Comparison of ENCODE assay signal across 19 mouse cellular contexts in genomic region chr4:101135909-101136308, GRCm38 (mm10).
DNase-seq lines count a peak whose midpoint lies in the region; ATAC-seq and TF ChIP-seq lines count a peak whose summit lies in the region.
"Had no signal": no experiment of that assay in that cellular context is flagged by ENCODE, and none has a peak within 500 bp of the region (broad histone marks: within the 10 kb centered on the region; RNA-seq: fewer than 3 reads in every experiment).

No protein-coding gene starts in this region.

- H3K27me3 ChIP-seq in heart, embryonic 10.5 days (ENCODE audit: insufficient read depth, poor library complexity, severe bottlenecking) = no peaks in the 10 kb centered on the region
- no peaks in the 10 kb centered on the region for H3K27me3 ChIP-seq in midbrain, embryonic 11.5 days (ENCODE audit: control insufficient read depth, insufficient read depth, low read length)
- no peaks in the 10 kb centered on the region for H3K27me3 ChIP-seq in midbrain, postnatal 0 days (ENCODE audit: insufficient read depth, low read length)
- H3K27me3 ChIP-seq: embryonic facial prominence, embryonic 13.5 days; embryonic facial prominence, embryonic 15.5 days had no signal

- no peaks in the 10 kb centered on the region for H3K9me3 ChIP-seq in heart, embryonic 10.5 days
- H3K9me3 ChIP-seq in midbrain, embryonic 11.5 days (ENCODE audit: control insufficient read depth, low read length) = no peaks in the 10 kb centered on the region
- no peaks in the 10 kb centered on the region for H3K9me3 ChIP-seq in midbrain, postnatal 0 days (ENCODE audit: low read length)
- H3K9me3 ChIP-seq: embryonic facial prominence, embryonic 13.5 days; embryonic facial prominence, embryonic 15.5 days had no signal

- peak; percentile 28 to 30 for DNase-seq in cerebellum, postnatal 14 days
- no peak for DNase-seq in cerebellum, adult 8-10 months
- peak; percentile 59 for DNase-seq in heart, embryonic 10.5 days (ENCODE audit: low spot score)
- DNase-seq in heart, postnatal 14 days = no peak
- DNase-seq in midbrain, embryonic 11.5 days (ENCODE audit: low spot score, missing footprints) = peak; percentile 59
- DNase-seq in midbrain, postnatal 0 days (ENCODE audit: low spot score) = no peak
- DNase-seq: adrenal gland, adult 2 months; adrenal gland, postnatal 10 days; adrenal gland, postnatal 25 days; cerebellum, adult 11 months; cerebellum, adult 2 months; cerebellum, adult 9-11 months; cerebellum, postnatal 36 days; embryo, embryonic 11 days had no signal

- no peak for ATAC-seq in midbrain, embryonic 11.5 days (ENCODE audit: low FRiP score)
- ATAC-seq in midbrain, postnatal 0 days (ENCODE audit: low FRiP score) = no peak
- ATAC-seq: forebrain, embryonic 14.5 days; forebrain, embryonic 16.5 days had no signal

- no peak overlapping the region for H3K4me3 ChIP-seq in heart, embryonic 10.5 days
- no peak overlapping the region for H3K4me3 ChIP-seq in midbrain, embryonic 11.5 days (ENCODE audit: low read depth, low read length)
- no peak overlapping the region for H3K4me3 ChIP-seq in midbrain, postnatal 0 days (ENCODE audit: low read depth, low read length)
- H3K4me3 ChIP-seq: embryonic facial prominence, embryonic 13.5 days; embryonic facial prominence, embryonic 15.5 days; erythroblast, embryonic 14.5 days had no signal

- H3K27ac ChIP-seq in heart, embryonic 10.5 days = no peak overlapping the region
- no peak overlapping the region for H3K27ac ChIP-seq in midbrain, embryonic 11.5 days (ENCODE audit: low read depth, low read length)
- H3K27ac ChIP-seq in midbrain, postnatal 0 days (ENCODE audit: low read depth, low read length) = no peak overlapping the region
- H3K27ac ChIP-seq: embryonic facial prominence, embryonic 13.5 days; embryonic facial prominence, embryonic 15.5 days had no signal

- no peaks in the 10 kb centered on the region for H3K4me1 ChIP-seq in heart, embryonic 10.5 days
- H3K4me1 ChIP-seq in midbrain, embryonic 11.5 days (ENCODE audit: control insufficient read depth, insufficient read depth, low read length) = no peaks in the 10 kb centered on the region
- no peaks in the 10 kb centered on the region for H3K4me1 ChIP-seq in midbrain, postnatal 0 days (ENCODE audit: insufficient read depth, low read length)
- H3K4me1 ChIP-seq: embryonic facial prominence, embryonic 13.5 days had no signal

- H3K36me3 ChIP-seq in heart, embryonic 10.5 days = no peaks in the 10 kb centered on the region
- no peaks in the 10 kb centered on the region for H3K36me3 ChIP-seq in midbrain, embryonic 11.5 days (ENCODE audit: control insufficient read depth, insufficient read depth, low read length)
- no peaks in the 10 kb centered on the region for H3K36me3 ChIP-seq in midbrain, postnatal 0 days (ENCODE audit: insufficient read depth, low read length)

- TF ChIP-seq CTCF in midbrain, postnatal 0 days (IDR thresholded peaks at IDR 0.05) = no peak

- intact Hi-C loops in heart, postnatal 14 days (cut with DNase I) = no loop called here

- H3K9ac ChIP-seq in midbrain, embryonic 11.5 days (ENCODE audit: low read length) = no peak overlapping the region
- no peak overlapping the region for H3K9ac ChIP-seq in midbrain, postnatal 0 days (replicated peaks; ENCODE audit: low read length, poor library complexity, severe bottlenecking)
- H3K9ac ChIP-seq: embryonic facial prominence, embryonic 13.5 days; embryonic facial prominence, embryonic 15.5 days had no signal

- 90% methylated on average over 14 of the region's 14 CpGs for WGBS in heart, embryonic 10.5 days
- WGBS in midbrain, embryonic 11.5 days = 94% methylated on average over 14 of the region's 14 CpGs
- 92% methylated on average over 14 of the region's 14 CpGs for WGBS in midbrain, postnatal 0 days

- no peak overlapping the region for H3K4me2 ChIP-seq in midbrain, embryonic 11.5 days
- H3K4me2 ChIP-seq in midbrain, postnatal 0 days (ENCODE audit: low read depth, low read length, poor library complexity, severe bottlenecking) = no peak overlapping the region
- H3K4me2 ChIP-seq: embryonic facial prominence, embryonic 13.5 days; embryonic facial prominence, embryonic 15.5 days had no signal

Comparison
In these comparisons a context has a peak if more than half of its experiments do, and no peak if none do; other contexts are left out.
1. DNase-seq: peak in cerebellum, postnatal 14 days (2 of 2), heart, embryonic 10.5 days (single experiment) and midbrain, embryonic 11.5 days (single experiment); none in cerebellum, adult 8-10 months (single experiment), heart, postnatal 14 days (0 of 2) and midbrain, postnatal 0 days (single experiment).